Mouse (Mus musculus) urinary bladder, adult 18-20 months (tissue): Measurements from ENCODE around the gene Ipo9.
A peak's percentile ranks its signal among the peaks of the same experiment; 100 is the strongest.
"Not testable (repeated sequence)": the region's sequence is repeated elsewhere in the genome, so short reads cannot be mapped to it uniquely, and the experiment has no call there.

Experiments
- DNase-seq, 2 experiments: peaks; one replicate each; pipeline ENCODE4 v3.0.0; 2022; ENCODE audit warnings: low spot score in 2 of 2, mixed read lengths in 2 of 2

The Ipo9 gene

GRCm38 (mm10) chr1:135430669-135431017 is 344 bp upstream of the Ipo9 start:
- DNase-seq = no peak

DNA sequence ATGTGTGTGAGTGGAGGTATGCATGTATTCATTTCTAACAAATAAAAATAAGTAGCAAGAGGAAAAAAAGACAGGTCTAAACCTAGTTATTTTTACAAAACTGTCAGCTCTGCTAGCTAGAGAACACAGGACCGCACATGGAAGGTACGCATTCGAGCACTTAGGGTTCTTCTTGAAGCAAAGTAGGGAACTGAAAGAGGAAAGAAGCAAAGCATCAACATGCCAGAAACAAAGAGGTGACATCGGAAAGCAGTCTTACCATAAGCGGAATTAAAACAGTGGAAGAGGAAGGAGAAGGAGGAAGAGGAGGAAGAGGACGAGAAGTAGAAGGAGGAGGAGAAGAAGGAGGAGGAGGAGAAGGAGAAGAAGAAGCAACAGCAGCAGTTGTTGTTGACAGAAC is 2.9 kb downstream of the Ipo9 start:
- DNase-seq = no peak

- no peak for DNase-seq
These were observed 3.7 kb downstream of the Ipo9 start for GRCm38 (mm10) chr1:135426645-135427044.

DNA sequence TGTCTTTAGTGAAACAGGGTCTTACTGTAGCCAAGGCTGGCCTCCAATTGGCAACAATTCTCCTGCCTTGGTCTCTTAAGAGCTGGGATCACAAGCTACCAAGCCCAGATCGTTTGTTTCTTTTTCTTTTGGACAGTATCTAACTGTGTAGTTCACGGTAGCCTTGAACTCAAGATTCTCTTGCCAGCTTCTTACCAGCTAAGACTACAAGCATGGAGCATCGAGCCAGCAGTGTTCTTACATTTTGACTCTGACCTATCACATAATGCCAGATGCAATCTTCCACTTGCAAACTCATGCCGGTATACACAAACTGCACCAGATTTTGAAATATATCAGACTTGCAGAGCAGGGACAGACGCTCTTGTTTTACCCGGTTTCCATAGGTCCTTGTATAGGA is 7.5 kb downstream of the Ipo9 start:
- DNase-seq = no peak

DNA sequence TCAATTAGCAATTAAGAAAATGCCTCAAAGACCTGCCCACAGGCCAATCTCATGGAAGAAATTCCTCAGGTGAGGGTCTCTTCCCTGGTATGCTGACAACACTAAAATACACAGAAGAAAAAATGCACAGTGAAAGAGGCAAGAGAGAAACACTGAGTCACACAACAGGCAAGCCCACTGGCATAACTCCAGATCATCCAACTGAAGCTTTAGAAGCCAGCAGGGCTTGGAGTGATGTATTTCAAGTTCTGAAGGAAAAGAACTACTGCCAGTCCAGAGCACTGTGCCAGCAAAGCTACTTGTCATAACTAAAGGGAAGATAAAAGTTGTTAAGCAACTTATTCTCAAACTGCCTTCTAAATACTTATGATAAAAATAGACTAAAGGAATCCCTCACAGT is 16.3 kb downstream of the Ipo9 start:
- no peak for DNase-seq

DNA sequence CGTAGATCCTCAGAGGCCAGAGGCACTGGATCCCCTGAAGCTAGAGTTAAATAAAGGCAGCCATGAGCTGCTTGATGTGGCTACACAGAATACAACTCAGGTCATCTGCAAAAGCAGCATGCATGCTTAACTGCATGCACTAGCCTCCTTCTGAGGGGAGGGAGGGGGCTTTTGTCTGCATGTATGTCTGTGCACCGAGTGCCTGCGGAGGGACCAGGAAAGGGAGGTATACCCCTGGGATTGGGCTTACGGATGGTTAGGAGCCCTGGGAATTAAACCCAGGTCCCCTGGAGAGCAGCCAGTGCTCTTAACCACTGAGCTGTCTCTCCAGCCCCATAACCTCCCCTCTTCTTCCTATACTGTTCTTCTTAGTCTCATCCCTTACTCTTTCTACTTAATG is 18.2 kb downstream of the Ipo9 start:
- no peak for DNase-seq

GRCm38 (mm10) chr1:135410967-135411366 is 19.3 kb downstream of the Ipo9 start:
- peak in 1 of 2 experiments; percentile 53 for DNase-seq

- no peak for DNase-seq
These were observed 21.3 kb downstream of the Ipo9 start for GRCm38 (mm10) chr1:135408973-135409372.

- no peak for DNase-seq
These were observed 24.9 kb downstream of the Ipo9 start for GRCm38 (mm10) chr1:135405356-135405755.

GRCm38 (mm10) chr1:135401452-135402110 is 28.7 kb downstream of the Ipo9 start:
- DNase-seq = no peak

- no peak for DNase-seq
These were observed 30.8 kb downstream of the Ipo9 start for GRCm38 (mm10) chr1:135399466-135399865.

DNA sequence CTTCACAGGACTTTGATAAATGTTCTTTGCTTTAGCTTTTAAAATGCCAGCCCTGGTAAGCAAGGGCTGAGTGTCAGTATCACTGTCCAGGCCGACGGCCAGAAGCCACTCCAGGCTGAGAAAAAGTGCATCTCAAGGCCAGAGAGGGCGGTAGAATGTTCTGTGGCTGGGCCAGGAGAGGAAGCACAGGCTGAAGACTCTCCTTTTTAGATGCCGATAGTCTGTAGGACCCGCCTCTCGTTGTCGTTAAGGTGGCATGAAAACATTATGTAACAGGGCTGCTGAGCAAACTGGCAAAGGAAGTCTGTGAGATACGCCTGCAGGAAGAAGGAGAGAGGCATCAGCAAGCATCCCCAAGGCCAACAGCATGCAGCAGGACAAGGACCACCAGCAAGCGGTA is 45.1 kb downstream of the Ipo9 start:
- DNase-seq = no peak

DNA sequence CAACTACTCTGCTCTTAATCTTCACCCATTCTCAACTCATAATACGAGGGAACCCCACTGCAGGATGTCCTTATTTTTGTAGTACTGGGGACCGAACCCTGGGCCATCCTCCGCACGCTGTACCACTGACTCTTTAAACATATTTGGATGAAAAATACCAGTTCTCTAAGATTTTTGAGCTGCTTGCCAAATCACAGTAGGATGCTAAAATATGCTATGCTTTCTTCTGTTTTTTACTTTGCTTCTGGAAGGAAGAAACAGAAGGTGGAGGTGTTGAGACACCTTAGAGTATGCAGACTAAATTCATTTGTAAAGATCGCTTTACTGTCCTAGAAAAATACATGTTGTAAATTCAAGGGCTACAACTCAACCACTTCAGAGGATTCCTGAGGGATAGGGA is 46.1 kb downstream of the Ipo9 start:
- no peak for DNase-seq

DNA sequence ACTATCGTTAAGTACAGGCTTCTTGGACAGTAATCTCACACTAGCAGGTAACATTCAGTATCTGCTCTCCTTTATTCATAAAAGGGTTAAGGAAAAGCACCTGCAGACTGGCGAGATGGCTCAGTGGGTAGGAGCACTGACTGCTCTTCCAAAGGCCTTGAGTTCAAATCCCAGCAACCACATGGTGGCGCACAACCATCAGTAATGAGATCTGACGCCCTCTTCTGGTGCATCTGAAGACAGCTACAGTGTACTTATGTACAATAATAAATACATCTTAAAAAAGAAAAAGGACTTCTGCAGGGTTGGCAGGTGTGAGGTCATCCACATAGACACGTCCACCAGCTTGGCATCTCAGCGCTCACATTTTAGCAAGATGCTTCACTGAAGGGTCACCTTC is 48.7 kb downstream of the Ipo9 start:
- not testable (repeated sequence) for DNase-seq

DNA sequence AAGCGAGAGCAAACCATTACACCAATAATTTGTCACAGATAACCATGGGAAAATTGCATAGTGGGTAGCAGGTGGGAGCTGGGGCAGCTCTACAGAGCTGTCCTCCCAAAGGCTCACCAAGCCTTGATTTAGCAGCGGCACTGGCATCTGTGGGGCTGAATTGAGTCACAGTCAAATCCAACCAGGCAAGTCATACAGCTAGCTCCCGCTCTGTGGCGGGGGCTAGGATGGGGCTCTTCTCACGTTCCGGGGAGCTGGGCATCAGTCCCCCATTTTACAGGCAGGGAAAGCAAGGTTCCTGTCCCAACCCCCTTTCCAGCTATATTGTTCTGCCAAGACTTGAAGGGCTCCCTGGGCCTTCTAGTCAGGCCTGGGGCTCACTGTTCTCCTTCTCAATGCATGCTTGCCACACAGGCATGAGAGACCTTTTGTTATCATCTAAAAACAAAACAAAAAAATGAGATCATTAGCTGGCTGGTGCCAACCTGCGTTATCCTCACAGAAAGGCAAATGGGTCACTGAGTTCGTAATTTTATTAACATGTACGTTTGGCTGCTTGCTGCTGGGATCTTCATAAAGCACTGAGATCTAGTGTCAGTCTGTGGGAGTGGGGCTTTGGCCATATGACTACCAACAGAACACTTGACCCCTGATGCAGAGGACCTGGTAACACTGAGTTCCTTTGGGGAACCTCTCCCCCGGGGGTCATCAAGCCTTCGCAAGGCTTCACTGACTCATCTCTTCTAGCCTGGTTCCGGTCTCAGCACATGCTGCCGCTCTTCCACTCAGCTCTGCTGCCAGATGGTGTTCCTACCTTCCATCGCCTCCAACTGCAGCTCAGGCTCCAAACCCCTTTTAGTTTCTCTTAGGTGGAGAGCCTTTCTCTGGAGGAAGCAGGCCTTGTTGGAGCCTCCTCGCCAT is 50.0 kb downstream of the Ipo9 start:
- no peak for DNase-seq

- no peak for DNase-seq
These were observed 51.3 kb downstream of the Ipo9 start for GRCm38 (mm10) chr1:135379048-135379447.

GRCm38 (mm10) chr1:135378576-135378975 is 51.7 kb downstream of the Ipo9 start:
- no peak for DNase-seq

DNA sequence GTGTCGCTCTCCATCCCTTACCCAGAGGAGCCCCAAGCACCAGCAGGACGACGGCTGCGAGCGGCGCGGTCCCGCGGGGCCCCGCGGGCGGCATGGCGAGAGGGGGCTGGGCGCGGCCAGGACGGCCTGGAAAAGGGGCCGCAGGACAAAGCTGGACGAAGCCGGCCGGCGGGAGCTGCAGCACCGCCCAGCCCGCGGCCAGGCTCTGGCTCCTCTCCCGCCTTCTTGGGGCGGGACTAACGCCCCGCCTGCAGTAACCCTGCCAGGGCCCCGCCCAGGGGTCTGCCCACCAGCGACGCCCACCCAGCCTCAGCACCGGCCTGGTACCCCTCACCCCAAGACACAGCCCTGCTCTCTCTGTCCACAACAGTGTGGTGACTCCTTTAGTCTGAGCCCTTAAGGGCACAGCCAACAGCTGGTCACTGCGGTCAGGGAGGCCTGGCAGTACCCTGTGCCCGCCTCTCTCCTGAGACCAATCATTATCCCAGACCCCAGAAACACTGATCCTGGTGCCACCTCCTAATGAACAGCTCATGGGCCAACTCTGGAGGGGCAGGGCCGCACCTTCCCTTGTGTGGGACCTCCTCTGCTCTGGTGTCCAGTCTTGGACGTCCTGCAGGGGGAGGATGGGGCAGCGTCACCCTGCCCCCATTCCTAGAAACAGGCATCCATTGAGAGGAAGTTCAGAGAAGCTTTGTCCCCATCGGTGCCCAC is 55.3 kb downstream of the Ipo9 start, which contains the start of gene Shisa4:
Gene Shisa4 (minus strand): TSS at position 370 of the 714 bp plus-strand sequence.
- peak in 1 of 2 experiments; percentile 47 for DNase-seq

DNA sequence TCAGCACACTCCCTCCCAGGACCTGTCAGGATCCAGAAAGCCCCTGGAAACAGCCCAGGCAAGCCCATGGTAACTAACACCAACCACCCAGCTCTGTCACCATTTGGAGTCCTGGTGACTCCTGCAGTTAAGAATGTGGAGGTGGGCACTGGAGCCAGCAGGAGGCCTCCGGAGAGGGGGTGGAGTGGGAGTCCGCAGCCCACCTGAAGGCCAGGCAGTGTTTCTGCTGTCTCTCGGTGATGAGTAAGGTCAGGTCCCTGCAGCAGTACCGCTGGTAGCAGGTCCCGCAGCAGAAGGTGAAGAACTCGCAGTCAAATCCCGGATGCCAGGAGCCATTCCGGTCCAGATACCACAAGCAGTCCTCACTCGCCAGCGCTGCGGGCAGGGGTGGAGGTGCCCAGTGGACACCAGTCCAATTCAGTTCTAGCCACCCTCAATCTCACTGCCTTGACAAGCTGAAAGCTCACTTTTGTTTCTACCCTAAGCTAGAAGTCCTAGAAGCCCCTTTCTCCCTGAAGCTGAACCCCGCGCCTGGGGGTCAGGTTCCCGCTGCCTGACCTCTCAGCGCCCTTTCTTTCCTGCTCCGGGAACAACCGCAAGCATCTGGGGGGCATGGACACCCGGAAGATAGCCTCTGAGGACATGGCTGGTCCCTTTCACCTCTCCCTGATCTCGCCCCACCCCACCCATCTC is 56.0 kb downstream of the Ipo9 start:
- DNase-seq = no peak

- no peak for DNase-seq
These were observed 57.1 kb downstream of the Ipo9 start for GRCm38 (mm10) chr1:135373171-135373677.

DNA sequence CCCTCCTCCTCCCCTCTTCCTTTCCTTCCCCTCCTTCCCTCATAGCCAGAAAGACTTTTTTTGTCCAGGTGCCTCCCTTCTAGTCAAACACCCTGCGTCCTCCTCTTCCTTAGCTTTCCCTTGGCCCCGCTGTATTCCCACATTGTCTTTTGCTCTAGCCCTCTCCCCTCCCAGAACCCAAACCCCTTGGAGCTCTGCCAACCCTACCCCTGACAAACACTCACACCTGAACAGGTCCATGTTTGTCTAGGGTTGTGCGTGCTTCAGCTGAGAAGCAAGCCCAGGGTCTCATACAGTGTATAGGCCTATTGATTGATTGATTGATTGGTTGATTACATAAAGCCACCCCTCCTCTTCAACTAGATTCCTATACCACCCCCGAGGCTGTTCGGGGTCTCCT is 60.9 kb downstream of the Ipo9 start:
- no peak for DNase-seq

DNA sequence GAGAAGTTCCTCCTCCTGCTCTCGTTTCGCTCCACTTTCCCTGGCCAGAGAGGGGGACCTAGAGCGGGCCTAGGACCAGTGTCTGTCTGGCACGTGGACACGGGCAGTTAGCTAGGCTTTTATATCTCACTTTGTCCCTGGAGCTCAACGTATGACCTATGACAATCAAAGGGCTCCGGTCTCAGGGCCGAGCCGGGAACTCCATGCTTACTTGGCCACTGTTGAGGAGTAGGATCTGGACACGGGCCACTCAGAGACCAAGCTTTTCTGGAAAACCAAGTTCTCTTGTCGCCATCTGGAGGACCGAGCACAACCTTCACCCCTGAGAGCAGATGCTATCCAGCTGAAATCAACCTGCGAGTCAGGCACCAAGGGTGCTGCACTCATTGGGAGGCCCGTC is 61.3 kb downstream of the Ipo9 start:
- peak; percentile 46 to 60 for DNase-seq
